Mouse (Mus musculus) liver, adult 2 months (tissue): ENCODE data around the gene Pik3ca.

Experiments
- CTCF ChIP-seq: fragments of 200-500 bp; IDR thresholded peaks from 2 replicates; pipeline ENCODE4 v1.5.1; 2011; ENCODE audit warnings: low read depth, low read length, control low read depth
- POLR2A ChIP-seq: fragments of 200-500 bp; IDR thresholded peaks from 2 replicates; pipeline ENCODE4 v1.6.1; 2011; ENCODE audit warnings: low read length, control low read depth; ENCODE audit not compliant: insufficient read depth; ENCODE audit errors: extremely low read depth

DNA sequence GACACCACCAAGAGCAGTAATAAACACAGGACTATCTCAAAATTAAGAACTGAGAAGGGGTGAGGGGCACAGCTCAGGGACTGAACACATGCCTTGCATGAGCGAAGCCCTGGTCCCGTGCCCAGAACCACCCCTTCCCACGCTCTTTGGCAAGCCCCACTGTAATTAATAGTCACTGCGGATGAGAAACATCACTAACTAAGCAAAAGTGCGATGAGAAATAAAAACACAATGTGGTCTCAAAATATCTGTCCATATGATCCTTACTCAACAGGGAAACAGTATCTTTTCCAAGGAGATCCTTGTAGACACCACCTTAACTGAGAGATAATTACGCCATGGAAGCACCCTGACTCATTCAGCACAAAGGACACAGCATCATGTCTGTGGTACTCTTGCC is 49.6 kb upstream of the Pik3ca start:
- no peak for TF ChIP-seq POLR2A
- TF ChIP-seq CTCF, result no peak
